Mouse (Mus musculus) embryo, embryonic 10.5 days (tissue): ENCODE results near the gene Otulinl.

ENCODE experiments used
- DNase-seq: peaks from one replicate; pipeline ENCODE4 v3.0.0-alpha.2; 2015; ENCODE audit warnings: low spot score

Gene Otulinl

GRCm38 (mm10) chr15:27616159-27616558 lies 65.2 kb downstream of the Otulinl start:
- no peak for DNase-seq

DNA sequence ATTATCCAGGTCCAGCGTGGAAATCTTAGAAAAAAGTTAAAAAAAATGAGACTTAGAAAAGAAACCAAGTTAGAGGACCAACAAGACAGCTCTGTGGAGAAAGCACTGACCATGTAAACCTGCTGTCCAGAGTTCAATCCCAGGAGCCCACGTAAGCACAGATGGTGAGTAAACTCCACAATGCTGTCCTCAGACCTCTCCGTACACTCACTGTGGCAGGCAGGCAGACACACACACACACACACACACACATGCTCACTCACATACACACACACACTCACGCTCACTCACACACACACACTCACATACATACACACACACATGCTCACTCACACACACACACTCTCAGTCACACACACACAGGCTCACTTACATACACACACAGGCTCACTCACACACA lies 68.1 kb downstream of the Otulinl start:
- DNase-seq: no peak

DNA sequence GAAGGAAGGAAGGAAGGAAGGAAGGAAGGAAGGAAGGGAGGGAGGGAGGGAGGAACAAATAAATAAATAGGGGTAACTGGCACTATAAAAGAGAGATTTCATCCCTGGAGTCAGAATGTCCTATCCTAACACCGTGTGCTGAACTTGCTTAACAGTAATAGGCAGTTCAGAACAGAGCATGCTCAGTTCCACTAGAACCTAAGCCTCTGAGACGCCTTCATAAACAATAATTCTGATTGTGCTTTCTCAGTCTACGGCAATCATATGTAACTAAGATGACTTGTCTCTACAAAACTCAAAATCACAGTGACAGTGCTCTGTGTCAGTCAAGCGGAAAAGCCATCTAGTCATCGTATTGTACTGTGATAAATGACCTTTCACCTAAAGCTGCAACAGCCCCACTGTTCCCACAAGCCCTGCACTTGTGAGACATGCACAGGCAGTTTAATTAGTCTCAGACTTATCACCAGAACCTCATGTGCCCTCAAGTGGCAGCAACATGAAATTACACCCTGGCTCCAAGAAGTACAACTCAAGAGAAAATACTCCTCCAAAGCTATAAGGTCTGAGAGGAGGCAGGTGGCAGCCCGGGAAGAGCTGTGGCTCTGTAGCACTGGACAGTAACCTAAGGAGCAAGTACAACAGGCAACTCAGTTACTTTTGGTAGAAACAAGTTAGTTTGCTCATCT lies 68.7 kb downstream of the Otulinl start:
- peak; percentile 87 for DNase-seq

GRCm38 (mm10) chr15:27609554-27609953 lies 71.8 kb downstream of the Otulinl start:
- DNase-seq: no peak

DNA sequence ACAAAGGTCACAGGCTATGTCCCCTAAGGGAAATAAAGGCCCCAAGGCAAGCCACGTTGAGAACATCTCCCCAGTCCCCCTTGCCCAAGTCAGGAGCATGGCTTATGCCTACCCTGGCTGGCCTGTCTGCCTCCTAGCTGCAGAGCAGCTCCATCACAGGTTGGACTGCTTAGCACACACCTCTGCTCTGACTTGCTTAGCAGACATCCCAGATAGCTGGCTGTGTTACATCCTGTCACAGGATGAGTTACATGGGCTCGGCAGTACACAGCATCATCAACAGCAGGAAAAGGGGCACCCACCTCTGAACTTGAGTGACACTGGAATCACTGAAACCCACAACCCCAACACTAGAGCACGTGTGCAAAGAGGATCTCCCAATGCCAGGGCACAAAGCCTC lies 76.1 kb downstream of the Otulinl start:
- DNase-seq: no peak
